Mouse (Mus musculus): ENCODE measurements around the gene Olfr314. TPM values are rescaled to one million over a fixed set of nuclear protein-coding genes. Genes with fewer than 3 reads are reported as not detected.

Olfr314 gene
- polyA plus RNA-seq (2017; shearing (Covaris generic)) = 0.10 TPM

GRCm38 (mm10) chr11:58782480-58783089 lies at the start of gene Olfr314:
TSS of gene Olfr314 (plus strand) at chr11:58782952.

GRCm38 (mm10) chr11:58738792-58739262 lies 43.9 kb upstream of the Olfr314 start, which contains the start of gene Olfr317:
TSS of gene Olfr317 (minus strand) at chr11:58739212.

GRCm38 (mm10) chr11:58752434-58752833 lies 30.3 kb upstream of the Olfr314 start, which contains the start of gene Olfr316:
TSS of gene Olfr316 (plus strand) at chr11:58752734.

GRCm38 (mm10) chr11:58772888-58773287 lies 9.9 kb upstream of the Olfr314 start, which contains the start of gene Olfr315:
TSS of gene Olfr315 (plus strand) at chr11:58773188.

GRCm38 (mm10) chr11:58801558-58802228 lies 18.9 kb downstream of the Olfr314 start, which contains the start of gene Fam183b:
TSS of gene Fam183b (minus strand) at chr11:58801960.

GRCm38 (mm10) chr11:58814700-58815099 lies 31.9 kb downstream of the Olfr314 start, which contains the start of gene Olfr313:
TSS of gene Olfr313 (plus strand) at chr11:58815000.

GRCm38 (mm10) chr11:58828937-58829336 lies 46.2 kb downstream of the Olfr314 start, which contains the start of gene Olfr312:
TSS of gene Olfr312 (plus strand) at chr11:58829237.

Other genes with a start within 250 kb of the Olfr314 start
- gene Olfr330, start 248.1 kb upstream of the Olfr314 start, polyA plus RNA-seq (2017; shearing (Covaris generic)) = not detected
- not detected for gene Olfr329-ps, start 236.5 kb upstream of the Olfr314 start, polyA plus RNA-seq (2017; shearing (Covaris generic))
- gene Olfr328, start 227.3 kb upstream of the Olfr314 start, polyA plus RNA-seq (2017; shearing (Covaris generic)) = not detected
- gene Olfr224, start 212.4 kb upstream of the Olfr314 start, polyA plus RNA-seq (2017; shearing (Covaris generic)) = not detected
- not detected for gene Olfr325, start 205.2 kb upstream of the Olfr314 start, polyA plus RNA-seq (2017; shearing (Covaris generic))
- not detected for gene Olfr324, start 187.8 kb upstream of the Olfr314 start, polyA plus RNA-seq (2017; shearing (Covaris generic))
- not detected for gene 2210407C18Rik, start 166.9 kb upstream of the Olfr314 start, polyA plus RNA-seq (2017; shearing (Covaris generic))
- gene Olfr323, start 152.5 kb upstream of the Olfr314 start, polyA plus RNA-seq (2017; shearing (Covaris generic)) = not detected
- gene Trim58, start 142.5 kb upstream of the Olfr314 start, polyA plus RNA-seq (2017; shearing (Covaris generic)) = not detected
- not detected for gene Olfr322, start 124.2 kb upstream of the Olfr314 start, polyA plus RNA-seq (2017; shearing (Covaris generic))
- not detected for gene Olfr320, start 101.9 kb upstream of the Olfr314 start, polyA plus RNA-seq (2017; shearing (Covaris generic))
- not detected for gene Olfr319, start 83.8 kb upstream of the Olfr314 start, polyA plus RNA-seq (2017; shearing (Covaris generic))
- gene Olfr318, start 58.9 kb upstream of the Olfr314 start, polyA plus RNA-seq (2017; shearing (Covaris generic)) = 0.09 TPM
- gene Olfr317, start 43.7 kb upstream of the Olfr314 start, polyA plus RNA-seq (2017; shearing (Covaris generic)) = not detected
- not detected for gene Olfr316, start 30.2 kb upstream of the Olfr314 start, polyA plus RNA-seq (2017; shearing (Covaris generic))
- gene Olfr315, start 9.8 kb upstream of the Olfr314 start, polyA plus RNA-seq (2017; shearing (Covaris generic)) = not detected
- not detected for gene Fam183b, start 19.0 kb downstream of the Olfr314 start, polyA plus RNA-seq (2017; shearing (Covaris generic))
- not detected for gene Olfr313, start 32.0 kb downstream of the Olfr314 start, polyA plus RNA-seq (2017; shearing (Covaris generic))
- gene Olfr312, start 46.3 kb downstream of the Olfr314 start, polyA plus RNA-seq (2017; shearing (Covaris generic)) = not detected
- gene Olfr311, start 56.3 kb downstream of the Olfr314 start, polyA plus RNA-seq (2017; shearing (Covaris generic)) = not detected
- 10.2 TPM for gene Gm12258, start 64.2 kb downstream of the Olfr314 start, polyA plus RNA-seq (2017; shearing (Covaris generic))
- gene 2810021J22Rik, start 84.3 kb downstream of the Olfr314 start, polyA plus RNA-seq (2017; shearing (Covaris generic)) = 14.1 TPM
- gene Zfp39, start 121.3 kb downstream of the Olfr314 start, polyA plus RNA-seq (2017; shearing (Covaris generic)) = 12.8 TPM
- not detected for gene Btnl10, start 135.0 kb downstream of the Olfr314 start, polyA plus RNA-seq (2017; shearing (Covaris generic))
- 12.4 TPM for gene Rnf187, start 156.0 kb downstream of the Olfr314 start, polyA plus RNA-seq (2017; shearing (Covaris generic))
- 25.7 TPM for gene Hist3h2ba, start 166.0 kb downstream of the Olfr314 start, polyA plus RNA-seq (2017; shearing (Covaris generic))
- 18.3 TPM for gene Hist3h2a, start 171.7 kb downstream of the Olfr314 start, polyA plus RNA-seq (2017; shearing (Covaris generic))
- 0.45 TPM for gene Trim17, start 171.7 kb downstream of the Olfr314 start, polyA plus RNA-seq (2017; shearing (Covaris generic))
- 25.0 TPM for gene Trim11, start 195.1 kb downstream of the Olfr314 start, polyA plus RNA-seq (2017; shearing (Covaris generic))